Mouse (Mus musculus) heart, postnatal 0 days (tissue): ENCODE results near the gene Sertad2.

Source experiments
- CTCF ChIP-seq: IDR thresholded peaks from 2 replicates; pipeline ENCODE4 v1.5.1; 2016; ENCODE audit warnings: antibody characterized with exemption, control low read depth, low read depth
- EP300 ChIP-seq: IDR thresholded peaks from 2 replicates; pipeline ENCODE4 v1.6.1; 2016; ENCODE audit warnings: antibody characterized with exemption, low read depth

- TF ChIP-seq CTCF = no peak
- no peak for TF ChIP-seq EP300
Observed at GRCm38 (mm10) chr11:20571702-20572413, 28.8 kb downstream of the Sertad2 start.
